Mouse (Mus musculus) ES-E14 (cell line): ENCODE data around the gene Ciart.

Experiments used
- HCFC1 ChIP-seq: IDR thresholded peaks from 2 replicates; pipeline ENCODE4 v1.6.1; 2012; ENCODE audit warnings: low read length, inconsistent platforms, borderline replicate concordance; ENCODE audit not compliant: insufficient read depth
- MAFK ChIP-seq: IDR thresholded peaks from 2 replicates; pipeline ENCODE4 v1.6.1; 2014; ENCODE audit warnings: mild to moderate bottlenecking, low read depth, low read length, inconsistent platforms; ENCODE audit not compliant: insufficient read depth
- ZC3H11A ChIP-seq: IDR thresholded peaks from 2 replicates; pipeline ENCODE4 v1.6.1; 2012; ENCODE audit warnings: low read depth, mild to moderate bottlenecking, inconsistent platforms, low read length, borderline replicate concordance

GRCm38 (mm10) chr3:95850611-95851010 is 31.4 kb downstream of the Ciart start:
- TF ChIP-seq ZC3H11A = no peak
- no peak for TF ChIP-seq HCFC1
- no peak for TF ChIP-seq MAFK
